Mouse (Mus musculus) thymus, adult 2 months (tissue): ENCODE data around the gene Procr.

Experiments
- CTCF ChIP-seq: fragments of 200-500 bp; IDR thresholded peaks from 2 replicates; pipeline ENCODE4 v1.5.1; 2012; ENCODE audit warnings: mild to moderate bottlenecking, control low read depth, low read length, moderate library complexity, borderline replicate concordance; ENCODE audit not compliant: control insufficient read depth, poor library complexity, insufficient read depth; ENCODE audit errors: extremely low read depth
- POLR2A ChIP-seq: fragments of 200-500 bp; IDR thresholded peaks from 2 replicates; pipeline ENCODE4 v1.6.1; 2012; ENCODE audit warnings: mild to moderate bottlenecking, low read length, control low read depth, moderate library complexity; ENCODE audit not compliant: control insufficient read depth, poor library complexity, insufficient read depth; ENCODE audit errors: extremely low read depth

- no peak for TF ChIP-seq CTCF
- TF ChIP-seq POLR2A = no peak
Measured at GRCm38 (mm10) chr2:155798613-155799012, 47.7 kb downstream of the Procr start.
